Mouse (Mus musculus): ENCODE measurements at regions not wholly inside any gene's neighbourhood (a gene's known extent, or its start where the extent isn't known, plus 50 kb on each side); places are given as distances from the start of the nearest gene placed in this dataset.

GRCm38 (mm10) chr2:109578870-109579310, 95.6 kb upstream of the Bdnf start:
- DNase-seq: no peak

GRCm38 (mm10) chr2:109618341-109619058, 56.0 kb upstream of the Bdnf start:
- no peak for DNase-seq

GRCm38 (mm10) chr2:109619676-109620075, 54.8 kb upstream of the Bdnf start:
- DNase-seq: no peak

GRCm38 (mm10) chr2:109621595-109621994, 52.9 kb upstream of the Bdnf start:
- no peak for DNase-seq
